In genomic region chr7:105513845-105514291, GRCm38 (mm10) we compare ENCODE assay signal across 17 mouse cellular contexts. TPM values are rescaled to one million over a fixed set of nuclear protein-coding genes. Genes with fewer than 3 reads are reported as not detected.
DNase-seq lines count a peak whose midpoint lies in the region; ATAC-seq and TF ChIP-seq lines count a peak whose summit lies in the region.
"Had no signal": no experiment of that assay in that cellular context is flagged by ENCODE, and none has a peak within 500 bp of the region (broad histone marks: within the 10 kb centered on the region; RNA-seq: fewer than 3 reads in every experiment).

No protein-coding gene starts in this region.

- DNase-seq in lung, postnatal 0 days (ENCODE audit: low spot score) = peak; percentile 74
- DNase-seq in lung, postnatal 4 days = no peak
- peak; percentile 14 for DNase-seq in brain, embryonic 18.5 days (ENCODE audit: low read depth, low spot score)
- peak; percentile 59 for DNase-seq in hindbrain, embryonic 14.5 days (ENCODE audit: low spot score)
- DNase-seq in thymus, postnatal 10 days (ENCODE audit: low spot score in 2 of 2) = no peak
- DNase-seq in B cell, adult 2 months = no peak
- no peak for DNase-seq in cerebellum, adult 18-20 months
- DNase-seq: cerebellum, postnatal 14 days; heart, adult 18-20 months; kidney, postnatal 14 days; thymus, postnatal 36 days had no signal

- peaks cover 3% of the 10 kb centered on the region; the same call in 1 of the 2 replicates for H3K4me1 ChIP-seq in lung, postnatal 0 days (ENCODE audit: insufficient read depth, low read depth, low read length)
- peaks cover 18% of the 10 kb centered on the region for H3K4me1 ChIP-seq in hindbrain, embryonic 14.5 days (replicated peaks; ENCODE audit: control insufficient read depth, insufficient read depth, low read length)
- H3K4me1 ChIP-seq in neural tube, embryonic 15.5 days = peaks cover 13% of the 10 kb centered on the region
- H3K4me1 ChIP-seq: stomach, embryonic 15.5 days had no signal

- H3K9me3 ChIP-seq in lung, postnatal 0 days (ENCODE audit: low read length) = no peaks in the 10 kb centered on the region
- no peaks in the 10 kb centered on the region for H3K9me3 ChIP-seq in hindbrain, embryonic 14.5 days (ENCODE audit: control insufficient read depth, low read length)
- no peaks in the 10 kb centered on the region for H3K9me3 ChIP-seq in neural tube, embryonic 15.5 days (replicated peaks)
- H3K9me3 ChIP-seq: embryonic facial prominence, embryonic 15.5 days; stomach, embryonic 15.5 days had no signal

- peak; percentile 99 for TF ChIP-seq EP300 in lung, postnatal 0 days (IDR thresholded peaks at IDR 0.05)

- H3K36me3 ChIP-seq in lung, postnatal 0 days (ENCODE audit: insufficient read depth, low read length) = no peaks in the 10 kb centered on the region
- no peaks in the 10 kb centered on the region for H3K36me3 ChIP-seq in hindbrain, embryonic 14.5 days (replicated peaks; ENCODE audit: control insufficient read depth, insufficient read depth)
- H3K36me3 ChIP-seq in neural tube, embryonic 15.5 days = no peaks in the 10 kb centered on the region
- H3K36me3 ChIP-seq: embryonic facial prominence, embryonic 15.5 days; stomach, embryonic 15.5 days had no signal

- 45% methylated on average over 5 of the region's 5 CpGs for WGBS in lung, postnatal 0 days
- WGBS in hindbrain, embryonic 14.5 days = 40% methylated on average over 5 of the region's 5 CpGs
- 39% methylated on average over 5 of the region's 5 CpGs for WGBS in neural tube, embryonic 15.5 days

- H3K27ac ChIP-seq in lung, postnatal 0 days (ENCODE audit: low read length) = no peak overlapping the region
- H3K27ac ChIP-seq in hindbrain, embryonic 14.5 days = peak overlapping the region; percentile 70
- H3K27ac ChIP-seq in neural tube, embryonic 15.5 days (replicated peaks) = no peak overlapping the region
- H3K27ac ChIP-seq: embryonic facial prominence, embryonic 15.5 days; liver, embryonic 14.5 days; macrophage; stomach, embryonic 15.5 days had no signal

- no peak overlapping the region for H3K4me3 ChIP-seq in lung, postnatal 0 days (ENCODE audit: low read depth, low read length)
- H3K4me3 ChIP-seq in hindbrain, embryonic 14.5 days (replicated peaks; ENCODE audit: low read length) = no peak overlapping the region
- H3K4me3 ChIP-seq in neural tube, embryonic 15.5 days (replicated peaks) = no peak overlapping the region
- H3K4me3 ChIP-seq: embryonic facial prominence, embryonic 15.5 days; stomach, embryonic 15.5 days had no signal

- H3K4me2 ChIP-seq in lung, postnatal 0 days (replicated peaks; ENCODE audit: low read depth, low read length) = no peak overlapping the region
- no peak overlapping the region for H3K4me2 ChIP-seq in hindbrain, embryonic 14.5 days (replicated peaks)
- no peak overlapping the region for H3K4me2 ChIP-seq in neural tube, embryonic 15.5 days
- H3K4me2 ChIP-seq: embryonic facial prominence, embryonic 15.5 days; stomach, embryonic 15.5 days had no signal

- peak; percentile 93 for ATAC-seq in lung, postnatal 0 days
- peak; percentile 80 for ATAC-seq in hindbrain, embryonic 14.5 days (ENCODE audit: low FRiP score)
- peak; percentile 89 for ATAC-seq in neural tube, embryonic 15.5 days (ENCODE audit: low FRiP score)
- ATAC-seq: inflammation-experienced regulatory T-cells, adult 6 months had no signal

- H3K27me3 ChIP-seq in lung, postnatal 0 days (replicated peaks; ENCODE audit: insufficient read depth, low read length) = no peaks in the 10 kb centered on the region
- H3K27me3 ChIP-seq in hindbrain, embryonic 14.5 days (ENCODE audit: control insufficient read depth, insufficient read depth, low read length) = no peaks in the 10 kb centered on the region
- H3K27me3 ChIP-seq in neural tube, embryonic 15.5 days (replicated peaks) = no peaks in the 10 kb centered on the region
- H3K27me3 ChIP-seq: embryonic facial prominence, embryonic 15.5 days; stomach, embryonic 15.5 days had no signal

- no peak overlapping the region for H3K9ac ChIP-seq in lung, postnatal 0 days (replicated peaks; ENCODE audit: low read depth)
- no peak overlapping the region for H3K9ac ChIP-seq in hindbrain, embryonic 14.5 days
- no peak overlapping the region for H3K9ac ChIP-seq in neural tube, embryonic 15.5 days (replicated peaks)
- H3K9ac ChIP-seq: embryonic facial prominence, embryonic 15.5 days; liver, embryonic 14.5 days; stomach, embryonic 15.5 days had no signal

- TF ChIP-seq CTCF in lung, postnatal 0 days (IDR thresholded peaks at IDR 0.05) = no peak

RNA-seq across cellular contexts. Expression of gene Cavin3, which starts 31.8 kb away (rescaled TPM):
- 162 and 168 TPM in 2 replicates for polyA plus RNA-seq in lung, postnatal 0 days (2015; fragmentation: Nextera tagmentation; extraction: Ambion mirVana)
- polyA plus RNA-seq in hindbrain, embryonic 14.5 days (2014; fragmentation: Nextera tagmentation; extraction: Ambion mirVana) = 32.6 and 36.0 TPM in 2 replicates
- 34.6 and 39.9 TPM in 2 replicates for polyA plus RNA-seq in neural tube, embryonic 15.5 days (2015; fragmentation: Nextera tagmentation; extraction: Ambion mirVana)
- polyA plus RNA-seq: inflammation-experienced regulatory T-cells, adult 6 months; macrophage had no signal

RNA-seq across cellular contexts. Expression of gene Smpd1, which starts 40.3 kb away (rescaled TPM):
- 57.1 and 57.5 TPM in 2 replicates for polyA plus RNA-seq in lung, postnatal 0 days (2015; fragmentation: Nextera tagmentation; extraction: Ambion mirVana)
- 95.9 and 106 TPM in 2 replicates for polyA plus RNA-seq in hindbrain, embryonic 14.5 days (2014; fragmentation: Nextera tagmentation; extraction: Ambion mirVana)
- 83.2 and 91.4 TPM in 2 replicates for polyA plus RNA-seq in neural tube, embryonic 15.5 days (2015; fragmentation: Nextera tagmentation; extraction: Ambion mirVana)

Comparison
In these comparisons a context has a peak if more than half of its experiments do, and no peak if none do; other contexts are left out.
1. DNase-seq: peak in lung, postnatal 0 days (single experiment), brain, embryonic 18.5 days (single experiment) and hindbrain, embryonic 14.5 days (single experiment); none in lung, postnatal 4 days (0 of 2), thymus, postnatal 10 days (0 of 2), B cell, adult 2 months (0 of 2) and cerebellum, adult 18-20 months (0 of 2).
2. Peak in every context shown above with its lines, with median percentiles within 50 percentile points of each other: ATAC-seq.